Mouse (Mus musculus): ENCODE data around the gene Scamp1.

The Scamp1 gene

GRCm38 (mm10) chr13:94173633-94174576 is 111.8 kb downstream of the Scamp1 start:
- peak; percentile 60 for DNase-seq

DNA sequence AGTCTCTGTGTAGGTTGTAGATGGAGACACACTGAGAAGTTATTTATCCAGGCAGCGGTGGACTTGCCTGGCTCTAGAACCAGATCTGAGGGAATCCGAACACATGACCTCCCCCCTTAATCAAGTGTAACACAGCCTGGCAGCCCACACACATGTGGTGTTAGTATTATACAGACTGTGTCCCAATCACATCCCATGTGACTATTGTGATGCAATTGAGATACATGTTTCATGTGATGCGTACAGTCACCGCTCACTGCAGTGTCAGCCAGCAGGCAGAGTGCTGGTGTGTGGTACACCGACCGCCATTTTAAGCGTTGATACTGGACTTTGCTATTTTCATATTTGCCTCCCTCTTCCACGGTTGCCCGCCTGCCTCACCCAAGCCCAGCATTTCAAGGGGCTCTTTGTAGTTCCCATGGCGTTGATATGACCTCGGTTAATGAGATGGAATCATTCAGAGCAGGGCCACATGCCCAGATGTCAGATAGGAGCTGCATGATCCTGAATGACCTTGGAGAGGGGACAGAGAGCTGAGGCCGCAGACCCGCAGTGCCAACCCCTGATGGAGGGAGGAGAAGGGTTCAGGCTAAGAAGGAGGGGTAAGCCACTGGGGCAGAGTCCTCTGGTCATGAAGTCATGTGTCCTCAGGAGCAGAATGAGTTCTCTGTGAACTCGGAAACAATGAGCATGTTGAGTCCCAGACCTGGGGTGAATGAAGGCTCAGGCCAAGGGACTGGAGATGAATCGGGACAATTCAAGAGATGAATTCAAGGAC is 112.9 kb downstream of the Scamp1 start:
- DNase-seq, result no peak

GRCm38 (mm10) chr13:94171612-94172011 is 114.0 kb downstream of the Scamp1 start:
- DNase-seq, result no peak

- DNase-seq, result no peak
These were observed 116.2 kb downstream of the Scamp1 start for GRCm38 (mm10) chr13:94169325-94169916.

GRCm38 (mm10) chr13:94168319-94168718 is 117.3 kb downstream of the Scamp1 start:
- no peak for DNase-seq

DNA sequence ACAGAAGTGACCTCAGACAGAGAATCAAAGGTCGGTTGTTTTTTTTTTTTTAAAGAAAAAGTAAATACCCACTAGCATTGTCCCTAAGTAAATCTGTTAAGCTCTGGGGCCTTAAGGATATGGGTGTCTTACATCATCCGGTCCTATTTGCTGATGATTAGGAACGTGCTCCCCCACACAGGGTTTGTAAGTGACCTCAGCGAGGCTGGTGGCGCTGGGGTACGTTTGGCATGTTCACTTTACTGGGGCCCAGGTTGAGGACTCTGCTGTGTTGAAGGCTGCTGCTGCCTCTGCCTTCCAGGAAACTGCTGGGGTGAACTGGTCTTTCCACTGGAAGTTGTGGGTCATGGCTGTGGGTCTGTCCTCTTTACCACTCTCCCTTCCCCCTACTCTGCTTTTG is 121.2 kb downstream of the Scamp1 start:
- no peak for DNase-seq

GRCm38 (mm10) chr13:94159478-94160220 is 126.0 kb downstream of the Scamp1 start:
- DNase-seq, result no peak

- no peak for DNase-seq
These were observed 126.7 kb downstream of the Scamp1 start for GRCm38 (mm10) chr13:94158864-94159477.

GRCm38 (mm10) chr13:94155657-94156429 is 129.8 kb downstream of the Scamp1 start:
- DNase-seq, result no peak

GRCm38 (mm10) chr13:94154512-94155296 is 131.0 kb downstream of the Scamp1 start:
- DNase-seq, result no peak

- no peak for DNase-seq
These were observed 132.0 kb downstream of the Scamp1 start for GRCm38 (mm10) chr13:94153658-94154057.

DNA sequence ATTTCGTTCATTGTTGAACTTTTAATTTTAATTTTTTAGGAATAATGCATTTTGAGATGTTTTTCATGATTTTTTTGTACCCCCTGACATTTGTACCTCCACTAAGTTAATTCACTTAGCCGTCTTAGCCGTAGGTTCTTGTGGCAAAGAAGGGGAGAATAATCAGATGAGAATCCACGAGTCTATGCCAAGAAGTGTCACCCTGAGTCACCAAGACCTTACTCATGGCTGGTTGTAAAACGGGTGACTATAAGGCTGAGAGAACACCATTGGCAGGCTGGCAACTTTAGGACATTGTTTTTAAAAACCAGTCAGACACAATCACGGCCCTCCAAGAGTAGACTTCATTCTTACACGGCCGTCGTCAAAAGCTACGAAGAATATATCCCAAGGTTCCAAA is 132.8 kb downstream of the Scamp1 start:
- DNase-seq, result no peak
